Mouse (Mus musculus) limb, embryonic 14.5 days (tissue): ENCODE results near the gene Asic4. TPM values are rescaled to one million over a fixed set of nuclear protein-coding genes. Genes with fewer than 3 reads are reported as not detected.

Experiments used
- ATAC-seq: fragments of 200-750 bp; cut with Nextera tagmentation; 2 replicates; pipeline ENCODE4 v1.8.0; 2017; ENCODE audit warnings: low read depth, moderate number of reproducible peaks, moderate TSS enrichment; ENCODE audit not compliant: low FRiP score
- DNase-seq: peaks from one replicate; pipeline ENCODE4 v3.0.0-alpha.2; 2015; ENCODE audit warnings: low spot score
- H3K27ac ChIP-seq: fragments of 300-500 bp; sonication (generic); replicated peaks from 2 replicates; pipeline ENCODE4 v1.5.1; 2014; ENCODE audit warnings: low read depth, mild to moderate bottlenecking, low read length, moderate library complexity, mixed read lengths
- H3K27me3 ChIP-seq: fragments of 300-500 bp; sonication (generic); 2 replicates; pipeline ENCODE4 v1.6.1; 2014; ENCODE audit warnings: low read length, mixed read lengths; ENCODE audit not compliant: control insufficient read depth, insufficient read depth
- H3K36me3 ChIP-seq: fragments of 300-500 bp; sonication (generic); 2 replicates; pipeline ENCODE4 v1.6.1; 2014; ENCODE audit warnings: mild to moderate bottlenecking, low read length, moderate library complexity, mixed read lengths; ENCODE audit not compliant: control insufficient read depth, insufficient read depth
- H3K4me1 ChIP-seq: fragments of 300-500 bp; sonication (generic); 2 replicates; pipeline ENCODE4 v1.6.1; 2014; ENCODE audit warnings: antibody characterized with exemption, low read length, mixed read lengths; ENCODE audit not compliant: control insufficient read depth, insufficient read depth
- H3K4me2 ChIP-seq: fragments of 300-500 bp; sonication (generic); replicated peaks from 2 replicates; pipeline ENCODE4 v1.6.1; 2014; ENCODE audit warnings: low read depth, mild to moderate bottlenecking, low read length, moderate library complexity; ENCODE audit not compliant: severe bottlenecking
- H3K4me3 ChIP-seq: fragments of 300-500 bp; sonication (generic); replicated peaks from 2 replicates; pipeline ENCODE4 v1.5.1; 2014; ENCODE audit warnings: low read length
- H3K9ac ChIP-seq: fragments of 300-500 bp; sonication (generic); 2 replicates; pipeline ENCODE4 v1.6.1; 2014; ENCODE audit warnings: mild to moderate bottlenecking, low read depth, low read length, moderate library complexity; ENCODE audit not compliant: severe bottlenecking
- H3K9me3 ChIP-seq: fragments of 300-500 bp; sonication (generic); 2 replicates; pipeline ENCODE4 v1.6.1; 2016; ENCODE audit warnings: low read length; ENCODE audit not compliant: control insufficient read depth
- POLR2A ChIP-seq: fragments of 200-500 bp; IDR thresholded peaks from 2 replicates; pipeline ENCODE4 v1.8.0; 2012; ENCODE audit warnings: inconsistent platforms, mild to moderate bottlenecking, moderate library complexity, borderline replicate concordance; ENCODE audit not compliant: insufficient read depth, insufficient read length; ENCODE audit errors: extremely low read depth
- WGBS: fragments of 180-500 bp; shearing (Covaris S2); extraction: QIAGEN DNeasy Blood & Tissue Kit; methylation state at CpG from one replicate; pipeline ENCODE4 v1.1.7; 2014; 5-methylcytosine and 5-hydroxymethylcytosine counted together
- polyA plus RNA-seq, 2 experiments: library from polyadenylated mRNA; depleted of rRNA in 1 of 2; stranded (reverse) in 1 of 2; unstranded in 1 of 2; fragments of >200 nt; fragmentation: Nextera tagmentation in 1 of 2; extraction: Ambion mirVana in 1 of 2; gene quantifications; 2 replicates each; pipeline versions ENCODE4 v1.2.1 to v1.2.3; 2012 to 2014

Gene Asic4
- polyA plus RNA-seq, 2 experiments: 0.15 to 0.35 TPM

DNA sequence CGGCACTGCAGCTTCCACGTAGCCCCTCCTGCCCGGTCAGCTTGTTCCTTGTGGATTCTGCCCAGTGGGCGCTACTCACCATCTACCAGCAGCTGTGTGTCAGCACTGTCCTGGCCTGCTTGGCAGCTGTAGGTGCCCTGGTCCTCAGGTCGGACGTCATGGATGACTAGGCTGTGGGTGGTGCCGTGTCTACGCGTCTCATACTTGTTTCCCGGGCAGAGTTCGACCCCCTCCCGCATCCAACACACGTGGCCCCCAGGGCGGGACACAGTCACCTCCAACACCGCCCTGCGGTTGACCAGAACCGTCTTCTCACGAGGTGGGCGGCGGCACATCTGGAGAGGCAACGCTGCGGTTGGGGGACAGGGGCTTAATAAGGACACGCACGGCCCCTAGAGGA lies 36.3 kb downstream of the Asic4 start:
- WGBS: 7% methylated on average over 24 of the region's 24 CpGs
- Histone ChIP-seq H3K27me3 (peaks cover 43% of the 10 kb centered on the region), H3K27ac (no peak overlapping the region), H3K4me1 (peaks cover 9% of the 10 kb centered on the region), H3K9me3 (no peaks in the 10 kb centered on the region), H3K9ac (no peak overlapping the region), H3K36me3 (peaks cover 33% of the 10 kb centered on the region), H3K4me3 (no peak overlapping the region; the same call in 1 of the 2 replicates), H3K4me2 (peak overlapping the region; percentile 53; the same call in 1 of the 2 replicates)
- ATAC-seq: no peak
- TF ChIP-seq POLR2A: no peak
- no peak for DNase-seq

DNA sequence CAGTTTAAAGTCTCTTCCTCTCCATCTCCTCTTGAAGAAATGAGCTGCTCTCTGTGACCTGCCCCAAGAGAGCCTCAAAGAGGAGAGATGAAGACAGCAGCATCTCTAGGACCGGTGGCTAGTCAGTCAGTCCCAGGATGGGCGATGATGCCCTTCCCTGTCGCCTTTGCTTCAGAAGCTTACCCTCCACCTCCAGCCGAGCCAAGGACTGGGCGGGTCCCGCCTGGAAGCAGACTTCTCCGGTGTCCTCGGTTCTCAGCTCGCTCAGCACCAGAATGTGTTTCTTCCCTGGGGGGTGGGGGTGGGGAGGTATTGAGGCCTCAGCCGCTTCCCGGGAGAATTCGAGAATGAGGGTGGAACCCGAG lies 36.8 kb downstream of the Asic4 start:
- no peak for DNase-seq
- WGBS: 1% methylated on average over 13 of the region's 13 CpGs
- no peak for TF ChIP-seq POLR2A
- Histone ChIP-seq H3K36me3 (peaks cover 37% of the 10 kb centered on the region), H3K27ac (no peak overlapping the region), H3K4me1 (peaks cover 9% of the 10 kb centered on the region), H3K9me3 (no peaks in the 10 kb centered on the region), H3K9ac (no peak overlapping the region), H3K4me2 (peak overlapping the region; percentile 53), H3K4me3 (peak overlapping the region; percentile 48), H3K27me3 (peaks cover 43% of the 10 kb centered on the region)
- ATAC-seq: no peak

DNA sequence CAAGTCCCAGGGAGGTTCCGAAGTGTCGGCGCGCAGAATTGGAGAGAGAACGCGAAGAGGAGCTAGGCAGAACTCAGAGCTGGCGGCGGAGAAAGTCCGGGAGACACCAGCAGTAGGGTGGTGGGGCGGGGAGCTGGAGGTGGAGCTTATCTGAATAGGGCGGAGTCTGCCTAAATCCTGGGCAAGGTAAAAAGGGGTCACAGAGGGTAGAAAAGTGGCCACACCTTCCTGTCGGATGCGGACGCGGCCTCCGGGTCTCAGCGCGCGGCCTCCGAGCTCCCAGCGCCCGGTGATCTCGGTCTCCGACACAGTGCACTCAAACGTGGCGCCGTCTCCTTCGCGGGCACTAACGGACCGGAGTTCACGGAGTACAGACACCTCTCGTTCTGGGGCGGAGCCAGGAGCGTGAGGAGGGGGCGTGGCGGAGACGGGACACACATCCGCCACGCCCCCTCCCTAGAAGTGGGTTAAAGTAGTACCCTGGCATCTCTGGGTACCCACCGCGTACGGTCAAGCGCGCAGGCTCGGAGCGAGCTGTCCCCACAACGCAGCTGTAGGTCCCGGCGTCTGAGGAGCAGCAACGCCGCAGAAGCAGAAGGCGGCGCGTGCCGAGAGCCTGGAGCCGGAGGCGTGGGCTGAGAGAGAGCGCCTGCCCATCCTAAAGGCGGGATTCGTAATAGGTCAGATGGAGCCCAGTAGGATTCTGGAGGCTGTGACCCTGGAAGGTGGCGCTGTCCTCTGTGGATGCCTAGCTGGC lies 37.3 kb downstream of the Asic4 start:
- Histone ChIP-seq H3K4me2 (peak overlapping the region; percentile 53), H3K9me3 (no peaks in the 10 kb centered on the region), H3K9ac (peak overlapping the region; percentile 25; the same call in 1 of the 2 replicates), H3K27me3 (peaks cover 42% of the 10 kb centered on the region), H3K36me3 (peaks cover 43% of the 10 kb centered on the region), H3K27ac (no peak overlapping the region), H3K4me3 (peak overlapping the region; percentile 48), H3K4me1 (peaks cover 9% of the 10 kb centered on the region)
- ATAC-seq (peak; percentile 74), DNase-seq (peak; percentile 72)
- WGBS: under 1% methylated on average over 62 of the region's 62 CpGs
- no peak for TF ChIP-seq POLR2A

DNA sequence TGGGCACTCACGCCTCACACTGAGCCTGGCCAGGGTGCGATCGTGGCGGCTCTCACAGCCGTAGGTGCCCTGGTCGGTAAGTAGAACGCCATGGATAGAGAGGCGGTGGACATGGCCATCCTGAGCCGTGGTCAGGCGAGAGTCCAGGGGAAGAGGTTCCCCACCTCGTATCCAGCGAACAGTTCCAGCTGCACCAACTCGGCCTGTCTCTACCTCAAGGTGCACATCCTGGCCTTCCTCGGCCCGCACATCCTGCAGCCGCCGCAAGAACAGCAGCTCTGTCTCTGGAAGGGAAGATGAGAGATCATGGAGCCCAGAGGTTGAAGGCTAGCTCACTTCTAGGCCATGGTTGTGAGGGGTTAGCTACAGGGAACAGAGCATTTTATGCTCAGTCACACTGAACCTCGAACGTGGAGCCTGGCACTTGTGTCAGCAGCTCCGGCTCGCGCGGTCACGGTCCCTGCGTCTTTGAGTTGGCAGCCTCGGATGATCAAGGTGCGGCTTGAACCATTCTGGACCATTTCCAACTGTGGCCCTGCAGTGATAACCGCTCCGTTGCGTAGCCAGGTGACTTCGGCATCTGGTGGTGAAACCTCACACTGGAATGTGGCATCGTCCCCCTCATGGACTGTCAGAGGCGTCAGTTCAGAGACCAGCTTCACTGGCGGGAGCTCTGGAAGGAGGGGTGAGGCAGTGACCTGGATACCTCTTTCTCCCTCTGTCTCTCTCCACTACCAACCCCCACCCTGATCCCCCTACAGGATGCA lies 40.7 kb downstream of the Asic4 start:
- H3K27me3 ChIP-seq: peaks cover 18% of the 10 kb centered on the region
- TF ChIP-seq POLR2A: no peak
- H3K9ac ChIP-seq: no peak overlapping the region
- H3K36me3 ChIP-seq: peaks cover 69% of the 10 kb centered on the region
- 80% methylated on average over 32 of the region's 34 CpGs for WGBS
- DNase-seq (no peak), ATAC-seq (no peak)
- H3K9me3 ChIP-seq: no peaks in the 10 kb centered on the region
- no peak overlapping the region for H3K4me2 ChIP-seq
- H3K27ac ChIP-seq: no peak overlapping the region
- no peak overlapping the region for H3K4me3 ChIP-seq
- peaks cover 9% of the 10 kb centered on the region for H3K4me1 ChIP-seq

DNA sequence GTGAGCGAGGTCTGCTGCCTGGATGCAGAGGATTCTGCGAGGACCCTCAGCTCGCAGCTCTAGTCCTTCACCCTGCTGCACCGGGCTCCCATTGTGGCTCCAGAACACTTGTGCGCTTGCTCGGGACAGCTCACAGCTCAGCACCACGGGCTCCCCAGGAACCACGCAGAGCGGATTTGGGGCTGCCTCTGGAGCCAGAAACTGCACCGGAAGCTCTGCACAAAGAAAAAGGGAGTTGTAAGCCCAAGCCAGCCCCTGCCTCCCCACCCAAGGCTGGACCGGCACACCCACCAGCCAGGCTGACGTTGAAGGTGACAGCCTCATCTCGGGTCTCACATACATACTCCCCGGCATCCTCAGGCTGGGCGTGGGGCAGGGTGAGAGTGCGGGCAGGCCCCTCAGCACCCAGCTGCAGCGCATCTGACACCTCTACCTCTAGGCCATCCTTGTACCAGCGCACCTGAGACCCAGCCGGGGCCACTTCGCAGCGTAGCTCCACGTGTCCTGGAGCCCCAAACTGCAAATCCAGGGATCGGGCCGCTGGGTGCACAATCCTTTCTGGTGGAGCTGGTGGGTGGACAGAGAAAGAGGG lies 42.4 kb downstream of the Asic4 start:
- ATAC-seq (no peak), DNase-seq (no peak)
- Histone ChIP-seq H3K27me3 (0 out of 2 replicates have a peak, but pooled peaks cover 4% of the 10 kb centered on the region), H3K27ac (no peak overlapping the region), H3K9ac (no peak overlapping the region), H3K4me1 (peaks cover 4% of the 10 kb centered on the region), H3K4me2 (no peak overlapping the region), H3K4me3 (no peak overlapping the region), H3K9me3 (no peaks in the 10 kb centered on the region), H3K36me3 (peaks cover 86% of the 10 kb centered on the region)
- WGBS: 47% methylated on average over 24 of the region's 24 CpGs
- TF ChIP-seq POLR2A: no peak
